Mouse (Mus musculus) neural tube, embryonic 15.5 days (tissue): ENCODE results near the gene Vmn1r61. TPM values are rescaled to one million over a fixed set of nuclear protein-coding genes. Genes with fewer than 3 reads are reported as not detected.

Source experiments
- ATAC-seq: fragments of 200-750 bp; cut with Nextera tagmentation; 2 replicates; pipeline ENCODE4 v1.8.0; 2017; ENCODE audit warnings: mild to moderate bottlenecking, moderate TSS enrichment, moderate library complexity; ENCODE audit not compliant: low FRiP score
- H3K27ac ChIP-seq: fragments of 300-500 bp; sonication (generic); replicated peaks from 2 replicates; pipeline ENCODE4 v1.5.1; 2015; ENCODE audit warnings: mild to moderate bottlenecking, inconsistent platforms
- H3K27me3 ChIP-seq: fragments of 300-500 bp; sonication (generic); replicated peaks from 2 replicates; pipeline ENCODE4 v1.6.1; 2015; ENCODE audit warnings: inconsistent platforms
- H3K36me3 ChIP-seq: fragments of 300-500 bp; sonication (generic); 2 replicates; pipeline ENCODE4 v1.6.1; 2015; ENCODE audit warnings: inconsistent platforms
- H3K4me1 ChIP-seq: fragments of 300-500 bp; sonication (generic); 2 replicates; pipeline ENCODE4 v1.6.1; 2015; ENCODE audit warnings: inconsistent platforms
- H3K4me2 ChIP-seq: fragments of 300-500 bp; sonication (generic); 2 replicates; pipeline ENCODE4 v1.6.1; 2015; ENCODE audit warnings: inconsistent platforms, mild to moderate bottlenecking, moderate library complexity
- H3K4me3 ChIP-seq: fragments of 300-500 bp; sonication (generic); replicated peaks from 2 replicates; pipeline ENCODE4 v1.5.1; 2015; ENCODE audit warnings: mild to moderate bottlenecking, inconsistent platforms
- H3K9ac ChIP-seq: fragments of 300-500 bp; sonication (generic); replicated peaks from 2 replicates; pipeline ENCODE4 v1.6.1; 2015; ENCODE audit warnings: mild to moderate bottlenecking, inconsistent platforms
- H3K9me3 ChIP-seq: fragments of 300-500 bp; sonication (generic); replicated peaks from 2 replicates; pipeline ENCODE4 v1.6.1; 2016; ENCODE audit warnings: inconsistent platforms
- polyA plus RNA-seq: library from polyadenylated mRNA; unstranded; fragments of >200 nt; fragmentation: Nextera tagmentation; extraction: Ambion mirVana; gene quantifications from 2 replicates; pipeline ENCODE4 v1.2.1, GENCODE M21; 2015

The Vmn1r61 gene
- not detected in 2 replicates for polyA plus RNA-seq

GRCm38 (mm10) chr7:5613195-5613594 is at the start of gene Vmn1r61:
Vmn1r61 (minus strand) TSS chr7:5613295.
- ATAC-seq: no peak
- Histone ChIP-seq H3K27ac (no peak within 1 kb of the TSS), H3K36me3 (no peaks in the 10 kb centered on the region), H3K9ac (no peak within 1 kb of the TSS), H3K4me1 (no peaks in the 10 kb centered on the region), H3K9me3 (peaks cover 13% of the 10 kb centered on the region), H3K4me3 (no peak within 1 kb of the TSS), H3K4me2 (no peak within 1 kb of the TSS), H3K27me3 (no peaks in the 10 kb centered on the region)

Other genes with a start within 250 kb of the Vmn1r61 start
- gene Vmn1r58, start 199.9 kb downstream of the Vmn1r61 start, polyA plus RNA-seq: not detected in 2 replicates
- gene Vmn1r59, start 156.5 kb downstream of the Vmn1r61 start, polyA plus RNA-seq: not detected in 2 replicates
- gene Vmn2r28, start 119.3 kb downstream of the Vmn1r61 start, polyA plus RNA-seq: not detected in 2 replicates
- gene Vmn1r60, start 66.0 kb downstream of the Vmn1r61 start, polyA plus RNA-seq: not detected in 2 replicates
- gene Vmn1r62, start 60.3 kb upstream of the Vmn1r61 start, polyA plus RNA-seq: not detected in 2 replicates
- gene Vmn1r63, start 192.2 kb upstream of the Vmn1r61 start, polyA plus RNA-seq: not detected in 2 replicates